12 mouse cellular contexts compared by ENCODE assay signal in the genomic region with DNA sequence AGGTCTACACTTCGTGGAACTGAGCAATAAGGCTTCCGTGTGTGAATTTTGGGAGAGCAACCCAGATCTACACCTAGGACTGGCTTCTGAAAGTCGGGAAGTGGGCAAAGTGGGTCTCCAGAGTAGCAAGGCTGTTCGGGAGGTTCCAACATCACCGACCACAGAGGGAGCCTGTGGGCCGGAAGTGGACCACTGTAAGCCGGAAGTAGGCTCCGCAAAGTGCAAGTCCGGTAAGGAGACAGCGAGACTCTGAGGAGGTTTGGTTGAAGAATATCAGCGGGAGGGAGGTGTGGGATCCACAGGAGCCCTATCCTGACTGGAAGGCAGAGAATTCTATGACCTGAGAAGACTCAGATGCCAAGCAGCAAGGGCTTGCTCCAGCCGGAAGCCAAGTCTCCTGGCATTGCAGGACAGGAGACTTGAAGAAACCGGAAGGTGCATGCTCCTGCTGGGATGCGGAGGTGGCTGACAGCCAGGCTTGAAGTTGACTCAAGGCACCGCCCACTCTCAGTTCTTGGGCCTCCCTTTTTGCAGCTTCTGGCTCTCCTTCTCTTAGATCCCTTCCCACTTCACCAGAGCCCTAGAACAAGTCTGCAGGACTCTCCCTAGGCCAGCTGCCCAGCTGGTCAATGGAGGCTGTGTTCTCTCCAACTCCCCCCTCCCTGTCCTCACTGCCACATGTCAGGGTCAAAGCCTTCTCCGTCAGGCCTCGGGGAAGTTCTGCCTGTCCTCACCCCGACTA. TPM values are rescaled to one million over a fixed set of nuclear protein-coding genes. Genes with fewer than 3 reads are reported as not detected.
DNase-seq lines count a peak whose midpoint lies in the region; ATAC-seq and TF ChIP-seq lines count a peak whose summit lies in the region.
"Had no signal": no experiment of that assay in that cellular context is flagged by ENCODE, and none has a peak within 500 bp of the region (broad histone marks: within the 10 kb centered on the region; RNA-seq: fewer than 3 reads in every experiment).

No protein-coding gene starts in this region.

- no peak overlapping the region for H3K9ac ChIP-seq in heart, embryonic 12.5 days
- H3K9ac ChIP-seq in lung, postnatal 0 days (replicated peaks; ENCODE audit: low read depth), result no peak overlapping the region
- H3K9ac ChIP-seq in forebrain, postnatal 0 days, result no peak overlapping the region
- H3K9ac ChIP-seq: stomach, embryonic 15.5 days had no signal

- intact Hi-C loops in heart, postnatal 10 days (cut with DNase I), result no loop called here

- H3K27ac ChIP-seq in heart, embryonic 12.5 days (ENCODE audit: poor library complexity, severe bottlenecking), result no peak overlapping the region
- H3K27ac ChIP-seq in cerebellum, adult 2 months (ENCODE audit: insufficient read depth, low read length), result no peak overlapping the region
- no peak overlapping the region for H3K27ac ChIP-seq in lung, postnatal 0 days (ENCODE audit: low read length)
- H3K27ac ChIP-seq in forebrain, postnatal 0 days (ENCODE audit: low read depth, low read length), result no peak overlapping the region
- H3K27ac ChIP-seq: macrophage; stomach, embryonic 15.5 days had no signal

- DNase-seq in heart, adult 18-20 months, result peak; percentile 70 to 84
- DNase-seq in cerebellum, adult 2 months, result peak; percentile 40 to 55
- peak; percentile 68 for DNase-seq in heart, postnatal 10 days
- peak; percentile 70 for DNase-seq in lung, postnatal 0 days (ENCODE audit: low spot score)
- DNase-seq in forebrain, postnatal 0 days, result no peak
- no peak for DNase-seq in embryo, embryonic 10.5 days (ENCODE audit: low spot score)

- H3K4me2 ChIP-seq in heart, embryonic 12.5 days, result no peak overlapping the region
- H3K4me2 ChIP-seq in lung, postnatal 0 days (replicated peaks; ENCODE audit: low read depth, low read length), result no peak overlapping the region
- no peak overlapping the region for H3K4me2 ChIP-seq in forebrain, postnatal 0 days (ENCODE audit: low read depth)
- H3K4me2 ChIP-seq: stomach, embryonic 15.5 days had no signal

- H3K9me3 ChIP-seq in heart, embryonic 12.5 days (replicated peaks), result 0 out of 2 replicates have a peak, but pooled peaks cover 8% of the 10 kb centered on the region
- H3K9me3 ChIP-seq in lung, postnatal 0 days (ENCODE audit: low read length), result no peaks in the 10 kb centered on the region
- H3K9me3 ChIP-seq in forebrain, postnatal 0 days (ENCODE audit: low read length), result no peaks in the 10 kb centered on the region
- H3K9me3 ChIP-seq: stomach, embryonic 15.5 days had no signal

- no peaks in the 10 kb centered on the region for H3K36me3 ChIP-seq in heart, embryonic 12.5 days
- H3K36me3 ChIP-seq in lung, postnatal 0 days (ENCODE audit: insufficient read depth, low read length), result no peaks in the 10 kb centered on the region
- H3K36me3 ChIP-seq in forebrain, postnatal 0 days (ENCODE audit: insufficient read depth), result no peaks in the 10 kb centered on the region
- H3K36me3 ChIP-seq: stomach, embryonic 15.5 days had no signal

- WGBS in heart, embryonic 12.5 days, result 61% methylated on average over 18 of the region's 18 CpGs
- WGBS in cerebellum, adult 2 months, result 42% methylated on average over 18 of the region's 18 CpGs
- WGBS in lung, postnatal 0 days, result 55% methylated on average over 18 of the region's 18 CpGs
- WGBS in forebrain, postnatal 0 days, result 78% methylated on average over 18 of the region's 18 CpGs

- H3K4me1 ChIP-seq in heart, embryonic 12.5 days (replicated peaks), result peaks cover 5% of the 10 kb centered on the region; the same call in 1 of the 2 replicates
- H3K4me1 ChIP-seq in cerebellum, adult 2 months (ENCODE audit: control insufficient read depth, insufficient read depth, low read length), result peaks cover 29% of the 10 kb centered on the region
- H3K4me1 ChIP-seq in lung, postnatal 0 days (ENCODE audit: insufficient read depth, low read depth, low read length), result no peaks in the 10 kb centered on the region; the same call in 1 of the 2 replicates
- no peaks in the 10 kb centered on the region for H3K4me1 ChIP-seq in forebrain, postnatal 0 days (ENCODE audit: insufficient read depth)
- H3K4me1 ChIP-seq: stomach, embryonic 15.5 days had no signal

- TF ChIP-seq CTCF in cerebellum, adult 2 months (IDR thresholded peaks at IDR 0.05; ENCODE audit: borderline replicate concordance, insufficient read depth, low read depth, low read length), result no peak
- no peak for TF ChIP-seq CTCF in lung, postnatal 0 days (IDR thresholded peaks at IDR 0.05)
- TF ChIP-seq CTCF in forebrain, postnatal 0 days (IDR thresholded peaks at IDR 0.05; ENCODE audit: low read depth), result no peak

- no peak for ATAC-seq in heart, embryonic 12.5 days (ENCODE audit: insufficient number of reproducible peaks, low FRiP score)
- ATAC-seq in lung, postnatal 0 days, result peak; percentile 41
- ATAC-seq in forebrain, postnatal 0 days, result no peak
- no peak for ATAC-seq in activated CD4-positive, CD25-positive, alpha-beta regulatory T cell, adult 4 months

- no peak overlapping the region for H3K4me3 ChIP-seq in heart, embryonic 12.5 days
- H3K4me3 ChIP-seq in cerebellum, adult 2 months (replicated peaks; ENCODE audit: insufficient read depth, low read depth, low read length), result no peak overlapping the region
- no peak overlapping the region for H3K4me3 ChIP-seq in lung, postnatal 0 days (ENCODE audit: low read depth, low read length)
- no peak overlapping the region for H3K4me3 ChIP-seq in forebrain, postnatal 0 days (ENCODE audit: low read depth, low read length)
- H3K4me3 ChIP-seq: stomach, embryonic 15.5 days had no signal

- H3K27me3 ChIP-seq in heart, embryonic 12.5 days (replicated peaks), result no peaks in the 10 kb centered on the region
- H3K27me3 ChIP-seq in cerebellum, adult 2 months (ENCODE audit: control insufficient read depth, insufficient read depth, low read length), result no peaks in the 10 kb centered on the region
- no peaks in the 10 kb centered on the region for H3K27me3 ChIP-seq in lung, postnatal 0 days (replicated peaks; ENCODE audit: insufficient read depth, low read length)
- no peaks in the 10 kb centered on the region for H3K27me3 ChIP-seq in forebrain, postnatal 0 days (ENCODE audit: insufficient read depth, low read length)
- H3K27me3 ChIP-seq: stomach, embryonic 15.5 days had no signal

- no peak for TF ChIP-seq EP300 in lung, postnatal 0 days (IDR thresholded peaks at IDR 0.05)

- TF ChIP-seq POLR2A in cerebellum, adult 2 months (IDR thresholded peaks at IDR 0.05; ENCODE audit: borderline replicate concordance, insufficient read depth, low read length), result no peak

RNA-seq across cellular contexts. Expression of a gene that starts 14.3 kb away (rescaled TPM):
- total RNA-seq in heart, adult 18-20 months (2021), result 1 to 10 TPM; 5.1 to 5.4 TPM
- polyA plus RNA-seq in heart, embryonic 12.5 days (2016; fragmentation: Nextera tagmentation; extraction: Ambion mirVana), result 1.1 and 1.5 TPM in 2 replicates
- polyA plus RNA-seq in cerebellum, adult 2 months (2012; rRNA removed), result 2.3 and 2.4 TPM in 2 replicates
- total RNA-seq in heart, postnatal 10 days (2021), result 1 to 10 TPM; 8.6 to 8.7 TPM
- polyA plus RNA-seq in lung, postnatal 0 days (2015; fragmentation: Nextera tagmentation; extraction: Ambion mirVana), result 0.85 and 0.87 TPM in 2 replicates
- 5.4 and 6.6 TPM in 2 replicates for total RNA-seq in forebrain, postnatal 0 days (2014; rRNA removed)
- polyA plus RNA-seq in forebrain, postnatal 0 days (2015; fragmentation: Nextera tagmentation; extraction: Ambion mirVana), result 1.6 and 1.9 TPM in 2 replicates
- polyA plus RNA-seq in activated CD4-positive, CD25-positive, alpha-beta regulatory T cell, adult 4 months (2017; shearing (Covaris generic)), result not detected
- polyA plus RNA-seq: macrophage had no signal

RNA-seq across cellular contexts. Expression of a gene that starts 14.6 kb away (rescaled TPM):
- total RNA-seq in heart, adult 18-20 months (2021), result not detected
- polyA plus RNA-seq in heart, embryonic 12.5 days (2016; fragmentation: Nextera tagmentation; extraction: Ambion mirVana), result not detected in 2 replicates
- polyA plus RNA-seq in cerebellum, adult 2 months (2012; rRNA removed), result not detected in 2 replicates
- total RNA-seq in heart, postnatal 10 days (2021), result not detected
- not detected in 2 replicates for polyA plus RNA-seq in lung, postnatal 0 days (2015; fragmentation: Nextera tagmentation; extraction: Ambion mirVana)
- total RNA-seq in forebrain, postnatal 0 days (2014; rRNA removed), result not detected in 2 replicates
- not detected in 2 replicates for polyA plus RNA-seq in forebrain, postnatal 0 days (2015; fragmentation: Nextera tagmentation; extraction: Ambion mirVana)
- polyA plus RNA-seq in activated CD4-positive, CD25-positive, alpha-beta regulatory T cell, adult 4 months (2017; shearing (Covaris generic)), result not detected
- total RNA-seq: gastrocnemius, postnatal 4 days had no signal
- polyA plus RNA-seq: brain, embryonic 14.5 days; macrophage; stomach, embryonic 15.5 days had no signal

Comparison
In these comparisons a context has a peak if more than half of its experiments do, and no peak if none do; other contexts are left out.
1. DNase-seq: peak in heart, adult 18-20 months (2 of 2), cerebellum, adult 2 months (2 of 2), heart, postnatal 10 days (2 of 2) and lung, postnatal 0 days (single experiment); none in forebrain, postnatal 0 days (single experiment) and embryo, embryonic 10.5 days (single experiment).